Mouse (Mus musculus) ovary, postnatal 10 days (tissue): ENCODE results near the gene Casp3.
"Not testable (repeated sequence)": the region's sequence is repeated elsewhere in the genome, so short reads cannot be mapped to it uniquely, and the experiment has no call there.

ENCODE experiments used
- DNase-seq: peaks from one replicate; pipeline ENCODE4 v3.0.0; 2022; ENCODE audit warnings: low spot score

Gene Casp3

GRCm38 (mm10) chr8:46616879-46617689 lies at the start of gene Casp3, which contains the start of gene Primpol:
Casp3 (plus strand) TSS chr8:46617291.
Primpol (minus strand) TSS chr8:46617212.
- peak; percentile 93 for DNase-seq

- no peak for DNase-seq
Observed at GRCm38 (mm10) chr8:46567946-46568345, 49.1 kb upstream of the Casp3 start.

- no peak for DNase-seq
Observed at GRCm38 (mm10) chr8:46568942-46569341, 48.1 kb upstream of the Casp3 start.

- DNase-seq: no peak
Observed at GRCm38 (mm10) chr8:46569659-46570441, 47.2 kb upstream of the Casp3 start.

- DNase-seq: no peak
Observed at GRCm38 (mm10) chr8:46570673-46571072, 46.4 kb upstream of the Casp3 start.

GRCm38 (mm10) chr8:46573446-46573845 lies 43.6 kb upstream of the Casp3 start:
- DNase-seq: no peak

- DNase-seq: no peak
Observed at GRCm38 (mm10) chr8:46573964-46574363, 43.1 kb upstream of the Casp3 start.

GRCm38 (mm10) chr8:46578794-46579193 lies 38.3 kb upstream of the Casp3 start:
- no peak for DNase-seq

GRCm38 (mm10) chr8:46584328-46584727 lies 32.8 kb upstream of the Casp3 start:
- not testable (repeated sequence) for DNase-seq

GRCm38 (mm10) chr8:46585576-46585975 lies 31.5 kb upstream of the Casp3 start:
- no peak for DNase-seq

GRCm38 (mm10) chr8:46587911-46588310 lies 29.2 kb upstream of the Casp3 start:
- no peak for DNase-seq

GRCm38 (mm10) chr8:46588663-46589062 lies 28.4 kb upstream of the Casp3 start:
- no peak for DNase-seq

- no peak for DNase-seq
Observed at GRCm38 (mm10) chr8:46593067-46593466, 24.0 kb upstream of the Casp3 start.

- DNase-seq: no peak
Observed at GRCm38 (mm10) chr8:46593772-46594171, 23.3 kb upstream of the Casp3 start.

- DNase-seq: no peak
Observed at GRCm38 (mm10) chr8:46595593-46595992, 21.5 kb upstream of the Casp3 start.

GRCm38 (mm10) chr8:46596530-46596929 lies 20.6 kb upstream of the Casp3 start:
- DNase-seq: no peak

GRCm38 (mm10) chr8:46597411-46597810 lies 19.7 kb upstream of the Casp3 start:
- DNase-seq: no peak

- DNase-seq: no peak
Observed at GRCm38 (mm10) chr8:46598114-46598513, 19.0 kb upstream of the Casp3 start.

GRCm38 (mm10) chr8:46598753-46599152 lies 18.3 kb upstream of the Casp3 start:
- DNase-seq: no peak

GRCm38 (mm10) chr8:46599314-46599904 lies 17.7 kb upstream of the Casp3 start:
- no peak for DNase-seq

- DNase-seq: no peak
Observed at GRCm38 (mm10) chr8:46600959-46601707, 16.0 kb upstream of the Casp3 start.

- no peak for DNase-seq
Observed at GRCm38 (mm10) chr8:46603587-46603986, 13.5 kb upstream of the Casp3 start.
